Mouse (Mus musculus) neural tube, embryonic 12.5 days (tissue): ENCODE results near the gene Trim56. TPM values are rescaled to one million over a fixed set of nuclear protein-coding genes. Genes with fewer than 3 reads are reported as not detected.
"Not testable (repeated sequence)": the region's sequence is repeated elsewhere in the genome, so short reads cannot be mapped to it uniquely, and the experiment has no call there.

Experiments
- ATAC-seq: fragments of 200-750 bp; cut with Nextera tagmentation; 2 replicates; pipeline ENCODE4 v1.8.0; 2017; ENCODE audit warnings: low read depth, mild to moderate bottlenecking, moderate TSS enrichment, moderate library complexity; ENCODE audit not compliant: low FRiP score
- H3K27ac ChIP-seq: fragments of 300-500 bp; sonication (generic); 2 replicates; pipeline ENCODE4 v1.5.1; 2016
- H3K27me3 ChIP-seq: fragments of 300-500 bp; sonication (generic); replicated peaks from 2 replicates; pipeline ENCODE4 v1.6.1; 2016; ENCODE audit warnings: mild to moderate bottlenecking
- H3K36me3 ChIP-seq: fragments of 300-500 bp; sonication (generic); 2 replicates; pipeline ENCODE4 v1.6.1; 2016; ENCODE audit warnings: mild to moderate bottlenecking
- H3K4me1 ChIP-seq: fragments of 300-500 bp; sonication (generic); 2 replicates; pipeline ENCODE4 v1.6.1; 2016
- H3K4me2 ChIP-seq: fragments of 300-500 bp; sonication (generic); replicated peaks from 2 replicates; pipeline ENCODE4 v1.6.1; 2016; ENCODE audit warnings: mild to moderate bottlenecking
- H3K4me3 ChIP-seq: fragments of 300-500 bp; sonication (generic); 2 replicates; pipeline ENCODE4 v1.5.1; 2016
- H3K9ac ChIP-seq: fragments of 300-500 bp; sonication (generic); 2 replicates; pipeline ENCODE4 v1.6.1; 2016; ENCODE audit warnings: mild to moderate bottlenecking
- H3K9me3 ChIP-seq: fragments of 300-500 bp; sonication (generic); 2 replicates; pipeline ENCODE4 v1.6.1; 2016; ENCODE audit warnings: mild to moderate bottlenecking
- WGBS: fragments of 180-500 bp; shearing (Covaris S2); methylation state at CpG from one replicate; pipeline ENCODE4 v1.1.7; 2016; 5-methylcytosine and 5-hydroxymethylcytosine counted together
- polyA plus RNA-seq: library from polyadenylated mRNA; unstranded; fragments of >200 nt; fragmentation: Nextera tagmentation; extraction: Ambion mirVana; gene quantifications from 2 replicates; pipeline ENCODE4 v1.2.1, GENCODE M21; 2016

Trim56 gene
- 4.3 and 5.3 TPM in 2 replicates for polyA plus RNA-seq

DNA sequence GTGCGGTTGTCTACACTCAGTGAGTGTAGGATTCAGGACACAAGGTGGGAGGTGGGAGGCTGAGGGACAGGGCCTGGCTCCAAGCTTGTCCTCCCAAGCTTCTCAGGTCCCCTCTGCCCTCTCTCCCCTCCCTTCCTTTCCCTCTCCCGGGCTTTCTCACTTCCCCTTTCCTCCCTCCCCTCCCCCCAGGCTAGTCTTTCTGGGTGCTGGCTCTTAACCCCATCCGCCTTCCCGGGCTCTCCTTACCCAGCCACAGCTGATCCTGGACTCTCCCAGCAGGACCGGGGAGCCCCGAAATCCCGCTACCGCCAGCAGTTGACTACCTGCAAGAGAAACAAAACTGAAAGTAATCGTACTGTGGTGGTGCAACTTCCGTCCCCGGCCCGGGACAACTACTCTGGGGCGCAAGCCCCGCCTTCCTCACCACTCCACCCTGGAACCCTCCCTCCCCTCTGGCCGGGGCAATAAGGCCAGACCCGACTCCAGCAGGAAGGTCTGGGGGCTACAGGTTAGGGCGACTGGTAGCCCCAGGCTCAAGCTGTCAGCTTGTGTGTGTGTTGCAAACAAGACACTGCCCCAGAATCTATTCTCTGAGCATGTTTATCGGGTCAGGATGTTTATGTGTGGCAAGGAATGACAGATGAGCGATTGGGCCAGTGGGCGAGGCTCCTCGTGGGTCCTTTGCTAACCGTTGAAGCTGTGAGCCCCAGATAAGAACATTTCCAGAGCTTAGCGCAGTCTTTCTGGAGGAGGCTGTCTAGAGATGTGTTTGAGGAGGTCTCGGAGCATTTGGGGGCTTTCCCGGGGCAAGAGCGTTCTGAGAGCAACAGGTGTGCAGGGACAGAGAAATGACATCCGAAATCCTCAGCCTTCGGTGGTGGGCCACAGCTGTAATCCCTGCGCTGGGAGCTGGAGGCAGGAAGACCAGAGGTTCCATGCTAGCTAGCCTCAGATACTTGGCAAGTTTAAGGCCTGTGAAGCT is at the start of gene Trim56:
Trim56 (minus strand) TSS at position 344 of the 982 bp plus-strand sequence.
- no peaks in the 10 kb centered on the region for H3K9me3 ChIP-seq
- peak within 1 kb of the TSS; percentile 52 for H3K4me3 ChIP-seq
- ATAC-seq, result no peak
- WGBS, result 12% methylated on average over 29 of the region's 29 CpGs
- no peaks in the 10 kb centered on the region for H3K27me3 ChIP-seq
- H3K9ac ChIP-seq, result peak within 1 kb of the TSS; percentile 61
- H3K4me2 ChIP-seq, result peak within 1 kb of the TSS; percentile 68
- peaks cover 19% of the 10 kb centered on the region for H3K36me3 ChIP-seq
- peaks cover 10% of the 10 kb centered on the region for H3K4me1 ChIP-seq
- H3K27ac ChIP-seq, result no peak within 1 kb of the TSS

DNA sequence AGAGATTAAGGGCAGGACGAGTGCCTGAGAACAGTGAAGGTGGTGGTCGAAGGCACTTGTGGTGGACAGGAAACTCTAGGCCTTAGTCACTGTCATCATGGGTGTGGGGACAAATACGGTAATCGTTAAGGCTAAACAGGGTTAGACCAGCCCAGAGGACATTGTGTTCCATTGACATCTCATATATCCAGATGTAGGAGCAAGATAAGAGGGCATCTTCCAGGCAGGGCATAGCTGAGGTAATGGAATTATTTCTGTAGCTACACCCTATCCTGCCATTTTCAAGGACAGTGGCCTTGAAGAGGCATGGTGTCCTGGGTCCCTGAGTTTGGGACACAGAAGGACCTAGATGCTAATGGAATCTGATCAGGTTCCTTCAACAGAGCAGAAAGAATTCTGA is 45.8 kb upstream of the Trim56 start:
- no peaks in the 10 kb centered on the region for H3K36me3 ChIP-seq
- no peaks in the 10 kb centered on the region for H3K27me3 ChIP-seq
- no peak overlapping the region for H3K9ac ChIP-seq
- H3K4me1 ChIP-seq, result no peaks in the 10 kb centered on the region
- no peak overlapping the region for H3K4me2 ChIP-seq
- WGBS, result 80% methylated on average over 4 of the region's 4 CpGs
- H3K27ac ChIP-seq, result no peak overlapping the region
- H3K4me3 ChIP-seq, result no peak overlapping the region
- peaks cover 14% of the 10 kb centered on the region; the same call in 1 of the 2 replicates for H3K9me3 ChIP-seq
- no peak for ATAC-seq

DNA sequence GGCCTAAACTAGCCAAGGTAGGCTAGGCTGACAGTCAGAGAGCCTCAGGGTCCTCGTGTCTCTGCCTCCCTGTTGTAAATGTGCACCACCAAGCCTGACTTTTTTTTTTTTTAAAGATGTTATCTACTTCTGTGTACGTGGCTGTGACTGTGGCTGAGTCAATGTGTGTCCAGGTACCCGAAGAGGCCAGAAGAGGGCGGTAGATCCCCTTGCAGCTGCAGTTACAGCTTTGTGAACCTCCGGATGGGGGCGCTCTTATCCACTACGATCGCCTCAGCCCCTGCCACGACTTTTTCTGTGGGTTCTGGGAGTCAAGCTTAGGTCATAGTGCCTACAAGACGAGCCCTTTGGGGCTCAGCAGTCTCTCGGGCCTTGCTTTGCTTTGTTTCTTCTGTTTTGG is 43.5 kb upstream of the Trim56 start:
- H3K9ac ChIP-seq, result no peak overlapping the region
- peaks cover 24% of the 10 kb centered on the region for H3K9me3 ChIP-seq
- 34% methylated on average over 11 of the region's 11 CpGs for WGBS
- no peaks in the 10 kb centered on the region for H3K27me3 ChIP-seq
- H3K4me3 ChIP-seq, result no peak overlapping the region
- H3K4me2 ChIP-seq, result no peak overlapping the region
- no peaks in the 10 kb centered on the region for H3K4me1 ChIP-seq
- H3K36me3 ChIP-seq, result no peaks in the 10 kb centered on the region
- ATAC-seq, result no peak
- no peak overlapping the region for H3K27ac ChIP-seq

DNA sequence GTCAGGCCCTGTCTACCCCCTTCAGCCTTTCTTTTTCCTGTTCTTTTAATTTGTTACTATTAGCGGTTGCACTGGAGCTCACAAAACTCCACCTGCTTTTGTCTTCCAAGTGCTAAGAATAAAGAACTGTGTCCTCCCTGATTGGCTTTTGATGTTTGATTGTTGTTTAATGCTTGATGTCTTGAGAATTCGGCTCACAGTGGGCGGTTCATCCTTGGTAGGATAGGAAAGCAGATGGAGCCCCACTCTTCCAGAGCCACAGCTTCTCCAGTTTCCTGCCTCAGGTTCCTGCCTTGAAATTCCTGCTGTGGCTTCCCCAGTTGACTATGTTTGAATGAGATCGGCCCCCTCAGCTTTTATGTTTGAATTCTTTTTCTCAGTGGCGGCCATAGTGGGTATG is 37.3 kb upstream of the Trim56 start:
- Histone ChIP-seq H3K9ac (no peak overlapping the region), H3K4me1 (no peaks in the 10 kb centered on the region), H3K27ac (no peak overlapping the region), H3K36me3 (no peaks in the 10 kb centered on the region), H3K4me2 (no peak overlapping the region), H3K4me3 (no peak overlapping the region), H3K27me3 (no peaks in the 10 kb centered on the region), H3K9me3 (peaks cover 52% of the 10 kb centered on the region)
- ATAC-seq, result no peak
- 88% methylated on average over 5 of the region's 5 CpGs for WGBS

GRCm38 (mm10) chr5:137152623-137153022 is 36.6 kb upstream of the Trim56 start:
- no peak for ATAC-seq
- WGBS, result 58% methylated on average over 2 of the region's 2 CpGs

DNA sequence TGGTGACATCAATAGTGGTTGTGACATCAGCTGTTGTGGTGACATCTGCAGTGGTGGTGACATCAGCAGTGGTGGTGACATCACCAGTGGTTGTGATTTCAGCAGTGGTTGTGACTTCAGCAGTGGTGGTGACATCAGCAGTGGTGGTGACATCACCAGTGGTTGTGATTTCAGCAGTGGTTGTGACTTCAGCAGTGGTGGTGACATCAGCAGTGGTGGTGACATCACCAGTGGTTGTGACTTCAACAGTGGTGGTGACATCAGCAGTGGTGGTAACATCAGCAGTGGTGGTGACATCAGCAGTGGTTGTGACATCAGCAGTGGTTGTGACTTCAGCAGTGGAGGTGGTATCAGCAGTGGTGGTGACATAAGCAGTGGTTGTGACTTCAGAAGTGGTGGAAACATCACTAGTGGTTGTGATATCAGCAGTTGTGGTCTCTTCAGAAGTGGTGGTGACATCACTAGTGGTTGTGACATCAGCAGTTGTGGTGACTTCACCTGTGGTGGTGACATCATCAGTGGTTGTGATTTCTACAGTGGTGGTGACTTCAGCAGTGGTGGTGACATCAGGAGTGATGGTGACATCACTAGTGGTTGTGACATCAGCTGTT is 33.4 kb upstream of the Trim56 start, which contains the start of gene Muc3:
Muc3 (minus strand) TSS at position 51 of the 611 bp plus-strand sequence.
- H3K27me3 ChIP-seq, H3K9ac ChIP-seq, H3K4me1 ChIP-seq, H3K36me3 ChIP-seq, H3K4me3 ChIP-seq, H3K4me2 ChIP-seq, ATAC-seq, H3K27ac ChIP-seq: not testable (repeated sequence)
- peaks cover 34% of the 10 kb centered on the region for H3K9me3 ChIP-seq

More at GRCm38 (mm10) chr5:137152623-137153022, 36.6 kb upstream of the Trim56 start:
- H3K36me3 ChIP-seq, result no peaks in the 10 kb centered on the region
- peaks cover 51% of the 10 kb centered on the region for H3K9me3 ChIP-seq
- H3K9ac ChIP-seq, result no peak overlapping the region
- no peak overlapping the region for H3K27ac ChIP-seq
- H3K4me3 ChIP-seq, result no peak overlapping the region
- no peaks in the 10 kb centered on the region for H3K27me3 ChIP-seq
- H3K4me2 ChIP-seq, result no peak overlapping the region
- no peaks in the 10 kb centered on the region for H3K4me1 ChIP-seq

DNA sequence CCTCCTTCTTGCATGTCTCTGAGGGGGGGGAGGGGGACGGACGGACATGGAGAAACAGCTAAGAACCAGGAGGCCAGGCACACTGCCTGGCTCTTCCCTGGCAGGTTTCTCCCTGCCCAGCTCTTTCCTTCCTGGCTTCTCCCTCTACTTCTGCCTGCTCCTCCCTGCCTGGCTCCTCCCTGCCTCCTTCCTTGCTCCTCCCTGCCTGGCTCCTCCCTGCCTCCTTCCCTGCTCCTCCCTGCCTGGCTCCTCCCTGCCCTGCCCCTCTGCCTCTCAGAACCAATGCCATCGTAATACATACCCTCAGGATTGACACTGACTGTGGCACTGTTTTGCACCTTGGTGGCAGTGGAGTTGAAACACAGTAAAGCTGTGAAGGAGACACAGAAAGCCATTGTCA is 24.8 kb upstream of the Trim56 start:
- 48% methylated on average over 3 of the region's 3 CpGs for WGBS
- Histone ChIP-seq H3K36me3 (no peaks in the 10 kb centered on the region), H3K4me2 (no peak overlapping the region), H3K27me3 (no peaks in the 10 kb centered on the region), H3K4me1 (no peaks in the 10 kb centered on the region), H3K9me3 (peaks cover 8% of the 10 kb centered on the region), H3K9ac (no peak overlapping the region), H3K4me3 (no peak overlapping the region), H3K27ac (no peak overlapping the region)
- no peak for ATAC-seq

DNA sequence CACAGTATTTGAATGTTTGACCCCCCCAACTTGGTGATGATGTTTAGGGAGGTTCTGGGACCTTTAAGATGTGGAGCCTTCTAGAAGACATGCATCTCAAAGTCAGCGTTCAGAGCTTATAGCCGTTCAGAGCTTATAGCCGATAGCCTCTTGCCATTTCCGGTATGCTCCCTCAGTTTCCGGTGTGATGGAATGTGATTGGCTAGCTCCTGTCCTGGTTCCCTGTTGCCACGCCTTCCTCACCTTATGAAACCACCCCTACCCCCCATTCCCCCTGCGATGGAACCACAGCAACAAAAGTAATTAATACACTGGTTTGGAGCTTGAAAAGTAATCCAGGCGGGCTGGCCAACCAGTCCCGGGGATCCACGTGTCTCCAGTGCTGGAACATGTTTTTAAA is 23.0 kb upstream of the Trim56 start:
- no peak overlapping the region for H3K4me2 ChIP-seq
- H3K36me3 ChIP-seq, result no peaks in the 10 kb centered on the region
- H3K9ac ChIP-seq, result no peak overlapping the region
- H3K4me1 ChIP-seq, result no peaks in the 10 kb centered on the region
- no peak overlapping the region for H3K4me3 ChIP-seq
- H3K27me3 ChIP-seq, result no peaks in the 10 kb centered on the region
- H3K9me3 ChIP-seq, result peaks cover 8% of the 10 kb centered on the region
- no peak overlapping the region for H3K27ac ChIP-seq
- WGBS, result 87% methylated on average over 10 of the region's 10 CpGs
- ATAC-seq, result no peak

GRCm38 (mm10) chr5:137134959-137135358 is 18.9 kb upstream of the Trim56 start:
- Histone ChIP-seq H3K4me3 (no peak overlapping the region), H3K4me2 (no peak overlapping the region), H3K4me1 (no peaks in the 10 kb centered on the region), H3K9me3 (peaks cover 8% of the 10 kb centered on the region), H3K27me3 (no peaks in the 10 kb centered on the region), H3K36me3 (no peaks in the 10 kb centered on the region), H3K9ac (no peak overlapping the region), H3K27ac (no peak overlapping the region)
- 42% methylated on average over 11 of the region's 11 CpGs for WGBS
- no peak for ATAC-seq

DNA sequence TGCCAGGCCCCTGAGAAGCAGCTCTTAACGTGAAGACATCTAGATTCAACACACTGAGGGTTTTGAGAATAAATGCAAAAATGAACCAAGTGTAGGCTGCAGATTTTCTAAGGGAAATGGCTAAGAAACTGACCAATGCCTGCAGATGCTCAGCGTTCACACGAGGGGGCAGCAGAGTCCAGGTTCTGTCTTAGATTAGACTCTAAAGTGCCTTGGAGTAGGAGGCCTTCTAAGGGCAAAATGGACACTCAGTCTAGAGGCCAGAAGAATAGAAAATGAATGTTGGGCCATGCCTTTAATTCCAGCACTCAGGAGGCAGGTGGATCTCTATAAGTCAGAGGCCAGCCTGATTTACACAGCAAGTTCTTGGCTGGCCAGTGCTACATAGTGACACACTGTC is 15.5 kb upstream of the Trim56 start:
- no peaks in the 10 kb centered on the region for H3K36me3 ChIP-seq
- no peak overlapping the region for H3K4me2 ChIP-seq
- H3K27ac ChIP-seq, result no peak overlapping the region
- no peak overlapping the region for H3K4me3 ChIP-seq
- ATAC-seq, result no peak
- H3K27me3 ChIP-seq, result 0 out of 2 replicates have a peak, but pooled peaks cover 3% of the 10 kb centered on the region
- H3K9ac ChIP-seq, result no peak overlapping the region
- H3K9me3 ChIP-seq, result peaks cover 1% of the 10 kb centered on the region; the same call in 1 of the 2 replicates
- WGBS, result 2% methylated on average over 3 of the region's 3 CpGs
- H3K4me1 ChIP-seq, result 0 out of 2 replicates have a peak, but pooled peaks cover 4% of the 10 kb centered on the region

DNA sequence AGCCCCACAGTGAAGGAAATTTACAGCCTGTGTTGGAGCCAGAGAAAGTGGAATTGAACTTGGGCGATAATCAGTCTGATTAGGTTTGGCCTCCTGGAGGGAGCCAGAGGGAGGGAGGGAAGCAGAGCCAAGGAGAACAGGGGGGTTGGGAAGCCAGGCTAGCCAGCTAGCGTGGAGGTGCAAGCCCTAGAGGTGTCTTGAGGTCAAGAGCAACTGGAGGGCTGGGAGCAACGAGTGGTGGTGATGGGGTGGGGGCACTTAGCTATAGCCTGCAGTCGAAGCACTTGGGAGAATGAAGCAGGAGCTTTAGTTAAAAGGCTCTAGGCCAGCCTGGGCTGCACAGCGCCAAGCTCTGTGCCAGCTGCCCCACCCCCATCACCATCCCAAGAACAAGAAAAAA is 13.3 kb upstream of the Trim56 start:
- Histone ChIP-seq H3K4me1 (0 out of 2 replicates have a peak, but pooled peaks cover 4% of the 10 kb centered on the region), H3K9me3 (no peaks in the 10 kb centered on the region), H3K4me2 (no peak overlapping the region; the same call in 1 of the 2 replicates), H3K9ac (peak overlapping the region; percentile 42; the same call in 1 of the 2 replicates), H3K4me3 (no peak overlapping the region), H3K27me3 (0 out of 2 replicates have a peak, but pooled peaks cover 3% of the 10 kb centered on the region), H3K27ac (no peak overlapping the region), H3K36me3 (no peaks in the 10 kb centered on the region)
- 30% methylated on average over 5 of the region's 5 CpGs for WGBS
- ATAC-seq, result no peak

DNA sequence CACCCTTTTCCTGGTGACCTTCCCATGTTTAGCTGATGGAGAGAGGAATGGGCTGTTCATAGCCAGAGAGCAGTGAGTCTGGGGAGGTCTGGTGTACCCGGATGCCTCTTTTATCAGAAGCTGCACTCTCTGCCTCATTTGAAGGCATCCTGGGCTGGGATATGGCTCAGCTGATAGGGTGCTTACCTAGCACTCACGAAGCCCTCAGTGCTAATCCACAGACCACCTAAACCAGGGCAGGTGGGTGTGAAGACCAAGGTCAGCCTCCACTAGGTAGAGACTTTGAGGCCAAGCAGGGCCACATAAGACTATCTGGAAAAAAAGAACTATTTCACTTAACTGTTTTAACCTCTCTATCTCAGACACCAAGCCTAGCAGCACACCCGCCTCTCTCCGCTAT is 7.5 kb upstream of the Trim56 start:
- no peak for ATAC-seq
- Histone ChIP-seq H3K27me3 (0 out of 2 replicates have a peak, but pooled peaks cover 3% of the 10 kb centered on the region), H3K4me1 (0 out of 2 replicates have a peak, but pooled peaks cover 6% of the 10 kb centered on the region), H3K9me3 (no peaks in the 10 kb centered on the region), H3K9ac (no peak overlapping the region), H3K27ac (no peak overlapping the region), H3K4me3 (no peak overlapping the region), H3K4me2 (no peak overlapping the region), H3K36me3 (no peaks in the 10 kb centered on the region)
- 91% methylated on average over 4 of the region's 4 CpGs for WGBS
